Mouse (Mus musculus) brain, embryonic 14.5 days (tissue): ENCODE measurements around the gene Hbp1. TPM values are rescaled to one million over a fixed set of nuclear protein-coding genes. Genes with fewer than 3 reads are reported as not detected.

ENCODE experiments used
- DNase-seq: peaks from one replicate; pipeline ENCODE4 v3.0.0-alpha.2; 2011; ENCODE audit warnings: low read depth
- CTCF ChIP-seq: fragments of 200-500 bp; IDR thresholded peaks from 2 replicates; pipeline ENCODE4 v1.5.1; 2012; ENCODE audit warnings: inconsistent platforms, mild to moderate bottlenecking, moderate library complexity, borderline replicate concordance; ENCODE audit not compliant: insufficient read depth, insufficient read length; ENCODE audit errors: extremely low read depth
- POLR2A ChIP-seq: fragments of 200-500 bp; IDR thresholded peaks from 2 replicates; pipeline ENCODE4 v1.6.1; 2012; ENCODE audit warnings: mild to moderate bottlenecking, inconsistent platforms, borderline replicate concordance; ENCODE audit not compliant: poor library complexity, insufficient read depth, insufficient read length, severe bottlenecking; ENCODE audit errors: extremely low read depth
- polyA plus RNA-seq: library from polyadenylated mRNA; depleted of rRNA; stranded (reverse); fragments of >200 nt; gene quantifications from 2 replicates; pipeline ENCODE4 v1.2.3, GENCODE M21; 2012; rRNA removed

The Hbp1 gene
- polyA plus RNA-seq, 1 experiment: 54.3 TPM

DNA sequence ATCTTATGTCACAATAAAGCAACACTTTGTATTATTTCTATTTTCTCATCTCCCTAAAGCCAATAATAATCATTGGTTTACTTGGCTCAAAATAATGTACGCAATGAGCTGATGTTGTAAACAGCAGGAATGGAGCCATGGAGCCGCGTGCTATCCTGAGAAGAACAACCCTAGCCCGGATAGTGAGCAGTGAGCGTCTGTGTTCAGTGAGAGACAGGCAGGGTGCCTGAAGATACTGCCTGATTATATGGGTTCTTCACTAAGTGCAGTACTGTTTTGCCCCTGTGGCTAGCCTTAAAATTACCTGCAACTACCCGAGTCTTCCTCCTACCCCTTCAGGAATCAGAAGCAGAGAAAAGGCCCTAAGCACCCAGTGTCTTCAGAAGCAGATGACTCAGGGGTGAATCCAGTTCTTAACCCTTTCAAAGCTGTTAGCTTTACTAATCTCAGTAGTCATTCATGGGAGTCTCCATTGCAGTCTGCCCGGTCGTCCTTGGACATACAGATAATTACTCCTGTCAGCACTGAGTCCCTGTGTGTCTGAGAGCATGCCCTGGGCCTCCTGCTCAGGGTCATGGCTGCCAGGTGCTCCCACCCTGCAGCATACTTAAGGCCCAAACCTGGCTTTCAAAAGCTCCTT is 55.1 kb downstream of the Hbp1 start:
- peak; percentile 49 for DNase-seq
- TF ChIP-seq POLR2A (no peak), CTCF (no peak)

DNA sequence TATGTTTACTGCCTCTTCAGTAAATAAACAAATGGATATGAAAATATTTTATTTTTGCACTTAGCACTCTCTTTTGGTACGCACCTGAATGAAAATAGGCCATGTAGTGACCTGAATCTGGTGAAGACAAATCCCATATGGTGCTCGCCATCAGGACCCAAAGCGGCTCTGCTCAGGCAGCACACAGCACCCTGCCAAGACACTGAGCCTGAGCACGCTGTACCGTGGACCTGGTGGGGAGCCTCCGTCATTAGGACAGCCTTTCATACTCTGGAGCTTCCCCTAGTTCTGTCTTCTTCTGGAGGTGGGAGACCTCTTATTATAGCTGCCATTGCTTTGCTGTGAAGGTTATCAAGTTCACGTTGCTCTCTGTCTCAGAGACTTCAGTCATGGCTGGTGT is 57.6 kb downstream of the Hbp1 start:
- DNase-seq: no peak
- TF ChIP-seq POLR2A (no peak), CTCF (no peak)

DNA sequence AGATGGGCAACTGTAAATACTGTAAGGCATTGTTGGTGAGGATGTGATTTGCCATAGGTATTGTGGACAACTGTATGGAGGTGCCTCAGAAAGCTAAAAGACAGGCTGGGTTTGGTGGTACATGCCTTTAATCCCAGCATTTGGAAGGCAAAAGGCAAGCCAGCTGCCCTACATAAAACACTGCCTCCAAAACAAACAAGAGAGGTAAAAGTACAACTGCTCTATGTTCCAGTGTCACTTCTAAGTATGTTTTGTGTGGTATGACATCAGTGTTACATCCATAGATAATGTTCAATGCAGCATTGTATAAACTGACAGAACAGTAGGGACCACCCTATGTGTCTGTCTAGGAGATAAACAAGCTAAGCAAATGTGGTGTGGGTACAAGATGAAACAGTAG is 58.3 kb downstream of the Hbp1 start:
- DNase-seq: no peak
- TF ChIP-seq POLR2A (no peak), CTCF (no peak)

DNA sequence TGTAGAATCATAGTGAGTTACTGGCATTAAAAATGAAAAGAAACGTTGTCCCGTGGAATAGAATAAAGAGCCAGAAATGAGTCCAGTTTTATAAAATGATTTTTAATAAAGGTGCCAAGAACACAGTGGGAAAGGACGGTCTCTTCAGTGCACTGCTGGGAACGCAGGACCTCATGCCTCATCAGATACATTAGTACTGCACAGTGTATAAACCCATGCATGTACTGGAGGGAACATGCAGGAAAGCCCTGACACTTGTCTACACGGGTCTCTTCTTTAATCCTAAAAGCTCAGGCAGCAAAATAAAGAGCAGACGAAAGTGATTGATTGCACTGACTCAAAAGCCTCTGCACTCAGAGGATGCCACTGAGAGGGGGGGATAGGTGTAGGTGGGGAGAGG is 59.6 kb downstream of the Hbp1 start:
- no peak for TF ChIP-seq CTCF
- no peak for TF ChIP-seq POLR2A
- DNase-seq: no peak

DNA sequence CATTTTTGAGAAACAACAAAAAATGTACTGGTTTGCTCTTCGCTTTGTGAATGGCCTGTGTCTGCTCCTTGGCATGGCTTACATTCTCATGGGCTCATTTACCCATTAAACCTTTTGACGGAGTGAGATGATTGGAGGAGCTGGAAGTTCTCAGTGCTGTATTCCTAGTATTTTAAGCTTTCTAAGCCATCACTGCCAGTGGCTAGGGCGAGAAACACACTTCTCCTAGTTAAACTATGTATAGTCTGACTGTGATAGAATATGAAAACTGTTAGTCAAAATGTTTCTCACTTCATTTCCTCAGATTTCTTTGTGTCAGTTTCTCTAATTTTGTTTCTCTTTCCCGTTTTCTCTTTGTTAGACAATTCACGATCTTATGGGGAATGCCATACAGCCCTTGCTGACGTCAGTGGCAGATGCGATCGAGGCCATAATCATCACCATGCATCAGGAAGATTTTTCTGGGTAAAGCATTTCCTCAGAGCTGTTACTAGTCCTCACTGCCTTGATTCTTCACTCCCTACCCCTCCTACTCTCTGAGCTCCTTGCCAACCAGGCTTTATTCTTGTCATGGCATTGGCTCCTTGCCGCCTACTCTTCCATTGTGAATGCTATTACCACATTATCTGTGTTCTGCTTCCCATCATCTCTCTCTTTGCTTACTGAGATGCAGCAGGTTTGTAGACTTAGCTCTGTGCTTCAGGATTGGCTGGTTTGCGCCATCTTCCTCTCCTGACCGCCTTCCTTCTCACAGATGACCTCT is 64.3 kb downstream of the Hbp1 start:
- TF ChIP-seq POLR2A: no peak
- TF ChIP-seq CTCF: no peak
- no peak for DNase-seq

DNA sequence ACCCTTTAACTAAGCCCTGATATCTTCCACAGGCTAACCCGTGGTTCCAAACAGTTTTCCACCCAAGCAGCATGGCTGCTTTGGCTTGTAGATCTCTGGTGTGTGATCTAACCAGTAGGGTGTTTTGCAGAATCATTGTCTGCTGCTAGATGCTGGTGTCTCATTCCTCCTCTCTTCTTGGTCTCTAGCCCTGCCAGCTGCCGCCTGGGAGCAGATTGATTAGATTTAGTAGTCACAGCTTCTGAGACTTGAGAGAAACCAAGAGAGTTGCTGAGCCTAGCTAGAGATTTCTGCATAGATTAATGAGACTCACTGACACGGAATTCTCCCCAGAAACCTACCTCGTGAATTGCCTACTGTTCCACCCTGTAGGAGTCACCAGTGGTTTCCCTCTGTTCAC is 65.3 kb downstream of the Hbp1 start:
- no peak for TF ChIP-seq CTCF
- no peak for TF ChIP-seq POLR2A
- no peak for DNase-seq

DNA sequence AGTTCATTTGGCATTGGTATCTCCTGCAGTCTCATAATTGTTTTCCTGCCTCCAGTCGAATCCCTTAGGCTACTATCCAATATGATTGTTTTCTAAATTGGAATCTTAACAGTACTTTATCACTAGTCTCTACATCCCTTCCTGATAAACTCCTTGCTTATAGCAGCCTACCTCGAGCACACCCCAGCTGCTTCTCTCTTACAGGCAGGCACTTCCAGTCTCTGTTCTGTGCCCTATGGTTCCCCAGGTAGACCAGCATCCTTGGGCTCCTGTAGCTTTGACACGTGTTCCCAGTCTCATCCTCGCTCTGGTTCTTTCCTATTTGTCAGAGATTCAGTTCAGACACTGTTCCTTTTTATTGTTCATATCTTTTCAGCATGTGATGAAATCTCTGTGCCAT is 66.0 kb downstream of the Hbp1 start:
- TF ChIP-seq CTCF (no peak), POLR2A (no peak)

DNA sequence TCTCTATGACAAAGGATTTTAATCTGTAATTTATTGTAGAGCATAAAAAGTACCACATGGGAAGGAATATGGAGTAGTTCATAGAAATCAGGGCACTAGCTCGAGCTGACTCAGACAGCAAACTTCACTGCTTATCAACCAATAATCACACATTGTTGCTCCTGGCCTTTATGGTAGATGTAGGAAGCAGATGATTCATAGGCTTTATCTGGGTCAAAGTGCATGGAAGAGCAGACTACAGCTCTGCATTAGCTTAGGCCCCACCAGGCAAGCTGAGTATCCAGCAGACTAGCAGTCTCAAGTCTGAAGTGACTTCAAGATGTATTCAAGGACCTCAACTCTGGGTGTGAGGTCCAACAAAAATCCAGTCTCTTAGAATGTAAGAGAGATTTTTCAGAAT is 67.6 kb downstream of the Hbp1 start:
- DNase-seq: no peak
- TF ChIP-seq POLR2A (no peak), CTCF (no peak)

More for the DNA sequence above, 66.0 kb downstream of the Hbp1 start:
- no peak for DNase-seq

DNA sequence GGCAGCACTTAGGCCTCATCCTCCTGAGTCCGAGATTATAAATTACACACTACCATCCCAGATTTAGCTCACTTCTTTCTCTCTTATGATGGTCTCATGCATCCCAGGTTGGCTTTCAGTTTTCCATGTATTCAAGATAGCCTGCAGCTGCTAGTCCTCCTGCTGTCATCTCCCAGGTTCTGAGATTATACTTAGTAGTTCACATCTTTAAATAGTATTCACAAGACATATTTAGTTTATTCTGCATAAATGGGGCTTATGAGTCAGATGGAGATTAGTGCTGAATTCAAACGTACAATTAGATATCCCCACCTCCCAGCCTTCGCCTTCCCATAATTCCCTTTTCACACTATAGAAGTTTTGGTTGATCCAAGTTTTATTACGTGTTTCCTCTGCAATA is 73.6 kb downstream of the Hbp1 start:
- DNase-seq: no peak
- TF ChIP-seq POLR2A (no peak), CTCF (no peak)

Other genes starting within 250 kb of the Hbp1 start
- 8.4 and 11.0 TPM in 2 replicates for gene Gpr22, start 236.6 kb downstream of the Hbp1 start, polyA plus RNA-seq
- 66.0 and 93.4 TPM in 2 replicates for gene Prkar2b, start 110.8 kb upstream of the Hbp1 start, polyA plus RNA-seq